Mouse (Mus musculus): Measurements from ENCODE around the gene Rgs5. TPM values are rescaled to one million over a fixed set of nuclear protein-coding genes. Genes with fewer than 3 reads are reported as not detected.

The Rgs5 gene
- 21.4 and 25.2 TPM in 2 replicates for polyA plus RNA-seq (2012; rRNA removed)

DNA sequence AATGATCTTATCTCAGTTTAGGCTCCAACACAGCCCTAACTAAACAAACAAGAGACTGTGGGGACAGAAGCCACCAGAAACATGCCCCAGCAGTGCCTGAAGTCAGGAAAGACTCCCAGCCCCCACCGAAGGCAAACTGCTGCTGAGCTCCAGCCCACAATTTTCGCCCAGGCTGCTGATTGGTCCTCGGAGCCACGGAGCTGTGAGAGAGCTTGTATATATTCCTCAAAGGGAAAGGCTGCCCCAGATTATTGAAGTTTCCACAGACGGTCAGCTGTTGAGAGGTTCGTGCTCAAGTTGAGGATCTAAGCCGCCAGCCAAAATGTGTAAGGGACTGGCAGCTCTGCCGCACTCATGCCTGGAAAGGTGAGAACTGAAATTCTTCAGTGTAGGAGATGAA, at the start of gene Rgs5:
TSS of gene Rgs5 (plus strand) at position 246 of the 400 bp plus-strand sequence.
- Histone ChIP-seq H3K36me3 (ENCODE audit: control insufficient read depth, insufficient read depth, low read length) (no peaks in the 10 kb centered on the region), H3K4me1 (ENCODE audit: control insufficient read depth, insufficient read depth, low read length) (peaks cover 5% of the 10 kb centered on the region; the same call in 1 of the 2 replicates), H3K27me3 (replicated peaks; ENCODE audit: control insufficient read depth, insufficient read depth, low read length) (no peaks in the 10 kb centered on the region), H3K4me3 (ENCODE audit: insufficient read depth, low read depth, low read length) (peak within 1 kb of the TSS; percentile 21; the same call in 1 of the 2 replicates), H3K27ac (ENCODE audit: insufficient read depth, low read depth, low read length) (no peak within 1 kb of the TSS)
- TF ChIP-seq POLR2A (IDR thresholded peaks at IDR 0.05; ENCODE audit: low read depth, low read length) (no peak), CTCF (conservative IDR thresholded peaks at IDR 0.05; ENCODE audit: insufficient read depth, insufficient read length, low read depth, low read length) (no peak)
- 10% methylated on average over 8 of the region's 8 CpGs for WGBS
- DNase-seq: peak; percentile 45

DNA sequence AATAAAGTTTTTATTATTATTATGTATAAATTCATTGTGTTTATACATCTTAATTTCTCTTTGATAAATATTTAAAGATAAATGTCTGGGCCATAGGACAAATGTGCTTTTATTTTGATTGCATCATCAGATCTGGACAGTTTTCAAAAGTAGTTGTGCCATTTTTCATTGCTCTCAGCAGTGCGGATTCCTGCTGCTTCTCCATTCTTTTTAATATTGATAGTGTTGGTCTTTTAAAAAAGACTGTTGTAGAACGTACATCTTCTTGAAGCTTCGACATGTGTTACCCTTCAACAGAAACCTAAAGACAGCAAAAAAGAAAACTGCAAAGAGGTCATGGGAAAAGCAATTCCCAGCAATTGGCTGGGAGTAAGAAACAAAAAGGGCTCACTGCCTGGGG, 49.1 kb upstream of the Rgs5 start:
- Histone ChIP-seq H3K4me3 (ENCODE audit: insufficient read depth, low read depth, low read length) (no peak overlapping the region), H3K4me1 (ENCODE audit: control insufficient read depth, insufficient read depth, low read length) (no peaks in the 10 kb centered on the region), H3K36me3 (ENCODE audit: control insufficient read depth, insufficient read depth, low read length) (no peaks in the 10 kb centered on the region), H3K27me3 (replicated peaks; ENCODE audit: control insufficient read depth, insufficient read depth, low read length) (no peaks in the 10 kb centered on the region), H3K27ac (ENCODE audit: insufficient read depth, low read depth, low read length) (no peak overlapping the region)
- TF ChIP-seq POLR2A (IDR thresholded peaks at IDR 0.05; ENCODE audit: low read depth, low read length): no peak
- TF ChIP-seq CTCF (conservative IDR thresholded peaks at IDR 0.05; ENCODE audit: insufficient read depth, insufficient read length, low read depth, low read length): no peak
- 69% methylated on average over 3 of the region's 3 CpGs for WGBS
- no peak for DNase-seq

GRCm38 (mm10) chr1:169629738-169630137, 25.6 kb upstream of the Rgs5 start:
- no peak for TF ChIP-seq CTCF (conservative IDR thresholded peaks at IDR 0.05; ENCODE audit: insufficient read depth, insufficient read length, low read depth, low read length)
- TF ChIP-seq POLR2A (IDR thresholded peaks at IDR 0.05; ENCODE audit: low read depth, low read length): no peak
- no peaks in the 10 kb centered on the region for H3K36me3 ChIP-seq (ENCODE audit: control insufficient read depth, insufficient read depth, low read length)
- WGBS: 69% methylated on average over 7 of the region's 7 CpGs
- no peak overlapping the region for H3K4me3 ChIP-seq (ENCODE audit: insufficient read depth, low read depth, low read length)
- no peak overlapping the region for H3K27ac ChIP-seq (ENCODE audit: insufficient read depth, low read depth, low read length)
- H3K27me3 ChIP-seq (replicated peaks; ENCODE audit: control insufficient read depth, insufficient read depth, low read length): no peaks in the 10 kb centered on the region
- no peak for DNase-seq
- H3K4me1 ChIP-seq (ENCODE audit: control insufficient read depth, insufficient read depth, low read length): no peaks in the 10 kb centered on the region

GRCm38 (mm10) chr1:169637251-169637750, 18.0 kb upstream of the Rgs5 start:
- peak; percentile 3 for DNase-seq
- H3K36me3 ChIP-seq (ENCODE audit: control insufficient read depth, insufficient read depth, low read length): no peaks in the 10 kb centered on the region
- no peaks in the 10 kb centered on the region for H3K27me3 ChIP-seq (replicated peaks; ENCODE audit: control insufficient read depth, insufficient read depth, low read length)
- 62% methylated on average over 14 of the region's 14 CpGs for WGBS
- no peak for TF ChIP-seq POLR2A (IDR thresholded peaks at IDR 0.05; ENCODE audit: low read depth, low read length)
- no peak for TF ChIP-seq CTCF (conservative IDR thresholded peaks at IDR 0.05; ENCODE audit: insufficient read depth, insufficient read length, low read depth, low read length)
- no peak overlapping the region for H3K27ac ChIP-seq (ENCODE audit: insufficient read depth, low read depth, low read length)
- no peak overlapping the region for H3K4me3 ChIP-seq (ENCODE audit: insufficient read depth, low read depth, low read length)
- no peaks in the 10 kb centered on the region for H3K4me1 ChIP-seq (ENCODE audit: control insufficient read depth, insufficient read depth, low read length)

DNA sequence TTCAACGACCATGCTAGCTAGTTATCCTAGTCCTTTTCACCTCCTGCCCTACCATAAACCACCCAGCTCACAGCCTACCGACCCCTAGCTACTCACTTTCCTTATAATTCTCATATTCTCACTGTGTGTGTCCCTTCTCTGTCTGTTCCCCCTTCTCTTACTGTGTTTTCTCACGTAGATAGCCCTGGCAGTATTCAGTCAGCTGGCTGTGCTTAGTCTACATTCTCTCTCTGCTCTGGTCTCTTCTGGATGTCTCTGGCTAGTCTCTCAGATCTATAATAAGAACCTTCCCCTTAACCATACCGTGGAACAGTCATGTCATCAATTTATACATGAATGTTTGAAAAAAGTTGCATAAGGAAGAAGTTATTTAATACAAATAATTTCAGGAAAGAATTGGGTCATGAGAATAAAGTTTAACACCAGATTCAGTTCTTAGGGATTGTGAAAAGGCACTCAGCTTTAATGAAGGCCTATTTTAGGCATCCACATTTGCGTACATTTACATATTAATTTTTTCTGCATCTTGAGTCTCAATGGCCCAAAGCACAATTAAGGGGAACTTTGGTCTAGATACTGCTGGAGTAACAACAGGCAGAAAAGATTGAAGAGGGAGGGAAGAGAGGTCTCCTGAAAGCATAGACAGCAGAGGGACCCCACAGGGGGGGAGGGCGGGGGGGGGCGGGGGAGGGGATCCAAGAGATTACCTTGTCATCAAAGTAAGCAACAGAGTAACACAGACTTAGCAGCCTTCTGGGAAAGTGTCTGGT, 10.2 kb upstream of the Rgs5 start:
- 75% methylated on average over 7 of the region's 7 CpGs for WGBS
- H3K27me3 ChIP-seq (replicated peaks; ENCODE audit: control insufficient read depth, insufficient read depth, low read length): no peaks in the 10 kb centered on the region
- H3K36me3 ChIP-seq (ENCODE audit: control insufficient read depth, insufficient read depth, low read length): no peaks in the 10 kb centered on the region
- DNase-seq: no peak
- TF ChIP-seq POLR2A (IDR thresholded peaks at IDR 0.05; ENCODE audit: low read depth, low read length) (no peak), CTCF (conservative IDR thresholded peaks at IDR 0.05; ENCODE audit: insufficient read depth, insufficient read length, low read depth, low read length) (no peak)
- no peaks in the 10 kb centered on the region for H3K4me1 ChIP-seq (ENCODE audit: control insufficient read depth, insufficient read depth, low read length)
- H3K4me3 ChIP-seq (ENCODE audit: insufficient read depth, low read depth, low read length): no peak overlapping the region
- H3K27ac ChIP-seq (ENCODE audit: insufficient read depth, low read depth, low read length): no peak overlapping the region

- no peak overlapping the region for H3K4me3 ChIP-seq (ENCODE audit: insufficient read depth, low read depth, low read length)
- no peaks in the 10 kb centered on the region for H3K36me3 ChIP-seq (ENCODE audit: control insufficient read depth, insufficient read depth, low read length)
- H3K27ac ChIP-seq (ENCODE audit: insufficient read depth, low read depth, low read length): no peak overlapping the region
- peaks cover 5% of the 10 kb centered on the region; the same call in 1 of the 2 replicates for H3K4me1 ChIP-seq (ENCODE audit: control insufficient read depth, insufficient read depth, low read length)
- 1% methylated on average over 4 of the region's 4 CpGs for WGBS
- TF ChIP-seq CTCF (conservative IDR thresholded peaks at IDR 0.05; ENCODE audit: insufficient read depth, insufficient read length, low read depth, low read length): no peak
- H3K27me3 ChIP-seq (replicated peaks; ENCODE audit: control insufficient read depth, insufficient read depth, low read length): no peaks in the 10 kb centered on the region
- peak; percentile 49 for DNase-seq
Measured at GRCm38 (mm10) chr1:169659479-169659878, 4.2 kb downstream of the Rgs5 start.

DNA sequence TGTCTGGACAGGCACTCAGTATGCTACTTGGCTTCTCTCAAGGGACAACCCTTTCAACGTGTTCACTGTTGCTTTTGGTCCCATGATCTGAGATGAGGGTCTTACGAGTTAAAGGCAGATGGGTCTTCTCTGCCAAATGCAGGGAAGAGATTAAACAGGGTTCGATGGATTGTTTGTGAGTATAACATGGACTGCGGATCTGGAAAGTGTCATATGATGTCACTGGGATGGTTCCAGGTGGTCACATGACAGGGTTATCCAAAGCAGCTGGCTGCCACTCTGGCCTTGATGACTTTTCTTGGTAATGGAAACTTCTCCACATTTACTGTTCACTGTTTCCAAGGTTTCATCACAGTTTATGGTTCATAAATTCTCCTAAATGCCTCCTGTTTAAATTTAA, 12.0 kb downstream of the Rgs5 start:
- Histone ChIP-seq H3K27me3 (replicated peaks; ENCODE audit: control insufficient read depth, insufficient read depth, low read length) (no peaks in the 10 kb centered on the region), H3K27ac (ENCODE audit: insufficient read depth, low read depth, low read length) (no peak overlapping the region), H3K4me3 (ENCODE audit: insufficient read depth, low read depth, low read length) (no peak overlapping the region), H3K36me3 (ENCODE audit: control insufficient read depth, insufficient read depth, low read length) (no peaks in the 10 kb centered on the region), H3K4me1 (ENCODE audit: control insufficient read depth, insufficient read depth, low read length) (no peaks in the 10 kb centered on the region)
- TF ChIP-seq POLR2A (IDR thresholded peaks at IDR 0.05; ENCODE audit: low read depth, low read length) (no peak), CTCF (conservative IDR thresholded peaks at IDR 0.05; ENCODE audit: insufficient read depth, insufficient read length, low read depth, low read length) (no peak)
- 61% methylated on average over 4 of the region's 4 CpGs for WGBS
- no peak for DNase-seq
